Mouse (Mus musculus): ENCODE results near the gene Dnajc16. TPM values are rescaled to one million over a fixed set of nuclear protein-coding genes. Genes with fewer than 3 reads are reported as not detected.

The Dnajc16 gene
- polyA plus RNA-seq, 1 experiment from 2014 or later, result 3.3 TPM

GRCm38 (mm10) chr4:141817706-141818105 lies 27.0 kb upstream of the Dnajc16 start:
- no peak for TF ChIP-seq CTCF (IDR thresholded peaks at IDR 0.05; ENCODE audit: low read depth)
- no peaks in the 10 kb centered on the region for H3K27me3 ChIP-seq (replicated peaks; ENCODE audit: control insufficient read depth, insufficient read depth, low read length)
- H3K36me3 ChIP-seq (ENCODE audit: control insufficient read depth, insufficient read depth), result peaks cover 29% of the 10 kb centered on the region
- no peak overlapping the region for H3K4me2 ChIP-seq (replicated peaks; ENCODE audit: low read depth)
- no peaks in the 10 kb centered on the region for H3K9me3 ChIP-seq (ENCODE audit: control insufficient read depth)
- H3K4me3 ChIP-seq (ENCODE audit: low read depth, low read length), result no peak overlapping the region
- ATAC-seq, result no peak
- WGBS, result 73% methylated on average over 10 of the region's 10 CpGs
- H3K9ac ChIP-seq (ENCODE audit: low read depth, low read length), result no peak overlapping the region
- H3K4me1 ChIP-seq (replicated peaks; ENCODE audit: control insufficient read depth, insufficient read depth, low read length), result no peaks in the 10 kb centered on the region
- no peak overlapping the region for H3K27ac ChIP-seq (ENCODE audit: low read depth, low read length)

- peaks cover 36% of the 10 kb centered on the region for H3K36me3 ChIP-seq (ENCODE audit: control insufficient read depth, insufficient read depth)
- 57% methylated on average over 14 of the region's 14 CpGs for WGBS
- TF ChIP-seq CTCF (IDR thresholded peaks at IDR 0.05; ENCODE audit: low read depth), result no peak
- H3K27ac ChIP-seq (ENCODE audit: low read depth, low read length), result no peak overlapping the region
- no peak overlapping the region for H3K9ac ChIP-seq (ENCODE audit: low read depth, low read length)
- H3K27me3 ChIP-seq (replicated peaks; ENCODE audit: control insufficient read depth, insufficient read depth, low read length), result no peaks in the 10 kb centered on the region
- no peak for ATAC-seq
- H3K4me2 ChIP-seq (replicated peaks; ENCODE audit: low read depth), result no peak overlapping the region
- no peaks in the 10 kb centered on the region for H3K9me3 ChIP-seq (ENCODE audit: control insufficient read depth)
- no peak overlapping the region for H3K4me3 ChIP-seq (ENCODE audit: low read depth, low read length)
- H3K4me1 ChIP-seq (replicated peaks; ENCODE audit: control insufficient read depth, insufficient read depth, low read length), result no peaks in the 10 kb centered on the region
Observed at GRCm38 (mm10) chr4:141816776-141817655, 26.3 kb upstream of the Dnajc16 start.

- H3K4me1 ChIP-seq (replicated peaks; ENCODE audit: control insufficient read depth, insufficient read depth, low read length), result no peaks in the 10 kb centered on the region
- H3K9me3 ChIP-seq (ENCODE audit: control insufficient read depth), result no peaks in the 10 kb centered on the region
- no peak overlapping the region for H3K27ac ChIP-seq (ENCODE audit: low read depth, low read length)
- WGBS, result 95% methylated on average over 7 of the region's 7 CpGs
- no peak overlapping the region for H3K4me2 ChIP-seq (replicated peaks; ENCODE audit: low read depth)
- ATAC-seq, result no peak
- peaks cover 44% of the 10 kb centered on the region for H3K36me3 ChIP-seq (ENCODE audit: control insufficient read depth, insufficient read depth)
- no peak overlapping the region for H3K9ac ChIP-seq (ENCODE audit: low read depth, low read length)
- no peaks in the 10 kb centered on the region for H3K27me3 ChIP-seq (replicated peaks; ENCODE audit: control insufficient read depth, insufficient read depth, low read length)
- H3K4me3 ChIP-seq (ENCODE audit: low read depth, low read length), result no peak overlapping the region
- no peak for TF ChIP-seq CTCF (IDR thresholded peaks at IDR 0.05; ENCODE audit: low read depth)
Observed at GRCm38 (mm10) chr4:141816267-141816666, 25.5 kb upstream of the Dnajc16 start.

GRCm38 (mm10) chr4:141811375-141811774 lies 20.6 kb upstream of the Dnajc16 start:
- Histone ChIP-seq H3K9ac (ENCODE audit: low read depth, low read length) (no peak overlapping the region), H3K27ac (ENCODE audit: low read depth, low read length) (no peak overlapping the region), H3K36me3 (ENCODE audit: control insufficient read depth, insufficient read depth) (peaks cover 88% of the 10 kb centered on the region), H3K4me2 (replicated peaks; ENCODE audit: low read depth) (no peak overlapping the region), H3K27me3 (replicated peaks; ENCODE audit: control insufficient read depth, insufficient read depth, low read length) (no peaks in the 10 kb centered on the region), H3K9me3 (ENCODE audit: control insufficient read depth) (no peaks in the 10 kb centered on the region), H3K4me3 (ENCODE audit: low read depth, low read length) (no peak overlapping the region), H3K4me1 (replicated peaks; ENCODE audit: control insufficient read depth, insufficient read depth, low read length) (no peaks in the 10 kb centered on the region)
- ATAC-seq, result no peak
- no peak for TF ChIP-seq CTCF (IDR thresholded peaks at IDR 0.05; ENCODE audit: low read depth)
- 93% methylated on average over 7 of the region's 7 CpGs for WGBS

GRCm38 (mm10) chr4:141810975-141811374 lies 20.2 kb upstream of the Dnajc16 start:
- 98% methylated on average over 2 of the region's 2 CpGs for WGBS

GRCm38 (mm10) chr4:141809850-141810464 lies 19.2 kb upstream of the Dnajc16 start:
- H3K27me3 ChIP-seq (replicated peaks; ENCODE audit: control insufficient read depth, insufficient read depth, low read length), result no peaks in the 10 kb centered on the region
- H3K4me2 ChIP-seq (replicated peaks; ENCODE audit: low read depth), result no peak overlapping the region
- TF ChIP-seq CTCF (IDR thresholded peaks at IDR 0.05; ENCODE audit: low read depth), result peak; percentile 84
- 79% methylated on average over 8 of the region's 8 CpGs for WGBS
- peak; percentile 56; the same call in 1 of the 2 replicates for ATAC-seq
- no peak overlapping the region for H3K4me3 ChIP-seq (ENCODE audit: low read depth, low read length)
- H3K27ac ChIP-seq (ENCODE audit: low read depth, low read length), result no peak overlapping the region
- no peak overlapping the region for H3K9ac ChIP-seq (ENCODE audit: low read depth, low read length)
- H3K9me3 ChIP-seq (ENCODE audit: control insufficient read depth), result no peaks in the 10 kb centered on the region
- H3K36me3 ChIP-seq (ENCODE audit: control insufficient read depth, insufficient read depth), result peaks cover 90% of the 10 kb centered on the region
- H3K4me1 ChIP-seq (replicated peaks; ENCODE audit: control insufficient read depth, insufficient read depth, low read length), result no peaks in the 10 kb centered on the region

More at GRCm38 (mm10) chr4:141810975-141811374, 20.2 kb upstream of the Dnajc16 start:
- no peaks in the 10 kb centered on the region for H3K9me3 ChIP-seq (ENCODE audit: control insufficient read depth)
- ATAC-seq, result no peak
- no peak for TF ChIP-seq CTCF (IDR thresholded peaks at IDR 0.05; ENCODE audit: low read depth)
- H3K4me2 ChIP-seq (replicated peaks; ENCODE audit: low read depth), result no peak overlapping the region
- H3K9ac ChIP-seq (ENCODE audit: low read depth, low read length), result no peak overlapping the region
- H3K4me1 ChIP-seq (replicated peaks; ENCODE audit: control insufficient read depth, insufficient read depth, low read length), result no peaks in the 10 kb centered on the region
- H3K36me3 ChIP-seq (ENCODE audit: control insufficient read depth, insufficient read depth), result peaks cover 88% of the 10 kb centered on the region
- no peaks in the 10 kb centered on the region for H3K27me3 ChIP-seq (replicated peaks; ENCODE audit: control insufficient read depth, insufficient read depth, low read length)
- H3K4me3 ChIP-seq (ENCODE audit: low read depth, low read length), result no peak overlapping the region
- H3K27ac ChIP-seq (ENCODE audit: low read depth, low read length), result no peak overlapping the region
